15 mouse cellular contexts compared by ENCODE assay signal in genomic region chr1:58720090-58720489, GRCm38 (mm10). TPM values are rescaled to one million over a fixed set of nuclear protein-coding genes. Genes with fewer than 3 reads are reported as not detected.
A peak's percentile ranks its signal among the peaks of the same experiment; 100 is the strongest.
DNase-seq lines count a peak whose midpoint lies in the region; ATAC-seq lines count a peak whose summit lies in the region.
"Had no signal": no experiment of that assay in that cellular context is flagged by ENCODE, and none has a peak within 500 bp of the region (broad histone marks: within the 10 kb centered on the region; RNA-seq: fewer than 3 reads in every experiment).

No protein-coding gene starts in this region.

- WGBS in forebrain, embryonic 15.5 days: 91% methylated on average over 8 of the region's 8 CpGs

- no peak overlapping the region for H3K4me2 ChIP-seq in forebrain, embryonic 15.5 days (replicated peaks)
- H3K4me2 ChIP-seq: embryonic facial prominence, embryonic 15.5 days; lung, embryonic 14.5 days had no signal

- ATAC-seq in granulocyte monocyte progenitor cell, adult 5-6 weeks (replicated peaks; ENCODE audit: poor library complexity, severe bottlenecking): peak; percentile 70
- ATAC-seq in megakaryocyte progenitor cell, adult 5-6 weeks (replicated peaks; ENCODE audit: poor library complexity): peak; percentile 61
- ATAC-seq in forebrain, embryonic 15.5 days (replicated peaks): no peak
- ATAC-seq: hindbrain, postnatal 0 days had no signal

- H3K27ac ChIP-seq in forebrain, embryonic 15.5 days (replicated peaks): no peak overlapping the region
- H3K27ac ChIP-seq: embryonic facial prominence, embryonic 15.5 days; hindbrain, postnatal 0 days had no signal

- no peak overlapping the region for H3K4me3 ChIP-seq in forebrain, embryonic 15.5 days
- H3K4me3 ChIP-seq: embryonic facial prominence, embryonic 15.5 days had no signal

- H3K4me1 ChIP-seq in forebrain, embryonic 15.5 days: peaks cover 4% of the 10 kb centered on the region; the same call in 1 of the 2 replicates

- H3K9me3 ChIP-seq in forebrain, embryonic 15.5 days: no peaks in the 10 kb centered on the region
- H3K9me3 ChIP-seq: embryonic facial prominence, embryonic 15.5 days had no signal

- no peaks in the 10 kb centered on the region for H3K36me3 ChIP-seq in forebrain, embryonic 15.5 days

- DNase-seq in kidney, adult 18-20 months: peak; percentile 9
- no peak for DNase-seq in kidney, adult 8-10 months
- DNase-seq in adrenal gland, postnatal 25 days: peak; percentile 27
- DNase-seq in embryo, embryonic 9.5 days (ENCODE audit: extremely low spot score): no peak
- DNase-seq: cerebellum, postnatal 14 days; gastrocnemius, postnatal 14 days; kidney, postnatal 36 days; lung, embryonic 14.5 days; right cerebral cortex, adult 18-20 months had no signal

- no peaks in the 10 kb centered on the region for H3K27me3 ChIP-seq in forebrain, embryonic 15.5 days
- H3K27me3 ChIP-seq: embryonic facial prominence, embryonic 15.5 days had no signal

- no peak overlapping the region for H3K9ac ChIP-seq in forebrain, embryonic 15.5 days (replicated peaks)
- H3K9ac ChIP-seq: embryonic facial prominence, embryonic 15.5 days; lung, embryonic 14.5 days had no signal

RNA-seq across cellular contexts. Expression of gene Cflar, which starts 8.8 kb away (rescaled TPM):
- total RNA-seq in adrenal gland, postnatal 25 days (2021): 104 and 122 TPM in 2 replicates
- 81.6 and 114 TPM in 2 replicates for total RNA-seq in granulocyte monocyte progenitor cell, adult 5-6 weeks (2014; fragmentation: Nextera tagmentation)
- total RNA-seq in granulocyte monocyte progenitor cell, adult 5-6 weeks (2017): 95.6 and 100 TPM in 2 replicates
- 60.9 and 71.6 TPM in 2 replicates for total RNA-seq in megakaryocyte progenitor cell, adult 5-6 weeks (2015)
- 87.5 and 121 TPM in 2 replicates for total RNA-seq in megakaryocyte progenitor cell, adult 5-6 weeks (2017)
- polyA plus RNA-seq in forebrain, embryonic 15.5 days (2015; fragmentation: Nextera tagmentation; extraction: Ambion mirVana): 18.9 and 20.6 TPM in 2 replicates

RNA-seq across cellular contexts. Expression of gene Als2cr12, which starts 24.3 kb away (rescaled TPM):
- 0.91 and 1.00 TPM in 2 replicates for total RNA-seq in adrenal gland, postnatal 25 days (2021)
- not detected in 2 replicates for total RNA-seq in granulocyte monocyte progenitor cell, adult 5-6 weeks (2014; fragmentation: Nextera tagmentation)
- not detected in 2 replicates for total RNA-seq in granulocyte monocyte progenitor cell, adult 5-6 weeks (2017)
- total RNA-seq in megakaryocyte progenitor cell, adult 5-6 weeks (2015): not detected in 2 replicates
- total RNA-seq in megakaryocyte progenitor cell, adult 5-6 weeks (2017): 0.44 and 0.67 TPM in 2 replicates
- not detected in 2 replicates for polyA plus RNA-seq in forebrain, embryonic 15.5 days (2015; fragmentation: Nextera tagmentation; extraction: Ambion mirVana)
- total RNA-seq: gastrocnemius, postnatal 14 days; hindbrain, postnatal 0 days had no signal
- polyA plus RNA-seq: lung, embryonic 14.5 days; stomach, embryonic 14.5 days had no signal

Comparison
In these comparisons a context has a peak if more than half of its experiments do, and no peak if none do; other contexts are left out.
1. DNase-seq: peak in kidney, adult 18-20 months (single experiment) and adrenal gland, postnatal 25 days (single experiment); none in kidney, adult 8-10 months (0 of 2) and embryo, embryonic 9.5 days (single experiment).